Mouse (Mus musculus) ES-E14 (cell line): ENCODE data around the gene Gipc1. TPM values are rescaled to one million over a fixed set of nuclear protein-coding genes. Genes with fewer than 3 reads are reported as not detected.

Experiments
- DNase-seq: peaks from one replicate; pipeline ENCODE4 v3.0.0-alpha.2; 2013; ENCODE audit warnings: low read depth, low spot score
- H3K27ac ChIP-seq: 2 replicates; pipeline ENCODE4 v1.5.1; 2012; ENCODE audit warnings: low read depth, mild to moderate bottlenecking, low read length, moderate library complexity, mixed read lengths; ENCODE audit not compliant: poor library complexity, insufficient read depth, severe bottlenecking
- H3K36me3 ChIP-seq: 2 replicates; pipeline ENCODE4 v1.6.1; 2012; ENCODE audit warnings: mild to moderate bottlenecking, low read length, moderate library complexity, mixed read lengths; ENCODE audit not compliant: control insufficient read depth, poor library complexity, insufficient read depth, severe bottlenecking
- H3K4me1 ChIP-seq, 2 experiments: fragments of 150-350 bp in 1 of 2; sonication (generic) in 1 of 2; 2 replicates each; pipeline ENCODE4 v1.6.1; 2012; ENCODE audit warnings: low read length in 2 of 2, mild to moderate bottlenecking in 1 of 2, mixed read lengths in 1 of 2; ENCODE audit not compliant: control insufficient read depth in 2 of 2, insufficient read depth in 2 of 2, poor library complexity in 1 of 2
- H3K4me3 ChIP-seq, 2 experiments: fragments of 150-350 bp in 1 of 2; sonication (generic) in 1 of 2; 2 replicates each; pipeline ENCODE4 v1.5.1; 2012; ENCODE audit warnings: low read length in 2 of 2, low read depth in 1 of 2, mild to moderate bottlenecking in 1 of 2, mixed read lengths in 1 of 2; ENCODE audit not compliant: insufficient read depth in 1 of 2, poor library complexity in 1 of 2, severe bottlenecking in 1 of 2
- H3K9ac ChIP-seq: 2 replicates; pipeline ENCODE4 v1.6.1; 2012; ENCODE audit warnings: low read depth, mild to moderate bottlenecking, low read length, mixed read lengths; ENCODE audit not compliant: poor library complexity, insufficient read depth, severe bottlenecking
- H3K9me3 ChIP-seq: fragments of 150-350 bp; sonication (generic); 2 replicates; pipeline ENCODE4 v1.6.1; 2012; ENCODE audit warnings: low read depth, mild to moderate bottlenecking, low read length; ENCODE audit not compliant: control insufficient read depth, insufficient read depth
- CHD2 ChIP-seq: IDR thresholded peaks from 2 replicates; pipeline ENCODE4 v1.6.1; 2014; ENCODE audit warnings: mild to moderate bottlenecking, low read depth, low read length, inconsistent platforms
- HCFC1 ChIP-seq: IDR thresholded peaks from 2 replicates; pipeline ENCODE4 v1.6.1; 2012; ENCODE audit warnings: low read length, inconsistent platforms, borderline replicate concordance; ENCODE audit not compliant: insufficient read depth
- MAFK ChIP-seq: IDR thresholded peaks from 2 replicates; pipeline ENCODE4 v1.6.1; 2014; ENCODE audit warnings: mild to moderate bottlenecking, low read depth, low read length, inconsistent platforms; ENCODE audit not compliant: insufficient read depth
- ZC3H11A ChIP-seq: IDR thresholded peaks from 2 replicates; pipeline ENCODE4 v1.6.1; 2012; ENCODE audit warnings: low read depth, mild to moderate bottlenecking, inconsistent platforms, low read length, borderline replicate concordance
- ZNF384 ChIP-seq: IDR thresholded peaks from 2 replicates; pipeline ENCODE4 v1.6.1; 2012; ENCODE audit warnings: low read depth, low read length, inconsistent platforms
- in situ Hi-C, 2 experiments: fragments of 600-800 bp; cut with MboI; formaldehyde crosslinking; loops; one replicate each; pipeline ENCODE4 v1.15.1; 2025; ENCODE audit warnings: low sequenced_read_pairs in 2 of 2, inconsistent platforms in 1 of 2; ENCODE audit not compliant: unreplicated experiment in 2 of 2
- total RNA-seq: library from RNA; depleted of rRNA; stranded (reverse); fragments of 300-350 nt; gene quantifications from 2 replicates; pipeline ENCODE4 v1.2.3, GENCODE M21; 2012; rRNA removed

Gene Gipc1
- total RNA-seq, 1 experiment: 73.7 TPM

DNA sequence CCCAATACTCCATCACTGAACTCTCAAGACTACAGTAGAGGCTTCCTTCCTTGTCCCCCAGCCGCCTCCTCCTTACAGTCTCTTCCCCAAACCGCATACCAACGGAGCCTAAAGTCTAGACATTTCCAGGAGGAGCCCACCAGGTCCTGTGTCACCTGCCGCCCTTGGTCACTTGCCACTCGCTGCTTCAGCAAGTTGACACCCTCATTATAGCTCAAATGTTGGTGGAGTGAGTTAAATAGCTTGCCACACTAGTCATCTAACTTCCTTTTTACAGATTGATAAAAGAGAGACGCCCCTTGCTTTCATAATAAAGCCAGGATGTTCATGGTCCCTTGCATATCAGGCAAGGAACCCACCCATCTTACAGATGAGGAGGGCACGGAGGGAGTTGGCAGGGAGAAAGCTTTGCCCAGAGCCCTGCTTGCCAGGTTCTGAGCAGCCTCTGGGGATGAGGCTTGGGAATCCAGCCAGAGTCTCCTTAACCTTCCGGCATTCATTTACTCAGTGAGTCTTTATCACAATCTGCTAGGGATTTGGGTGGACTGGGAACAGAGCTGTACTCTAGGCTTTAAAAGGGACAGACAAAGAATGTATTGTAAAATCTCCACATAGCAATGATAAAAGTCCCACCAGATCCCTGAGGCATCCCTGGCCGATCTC lies 48.1 kb downstream of the Gipc1 start:
- Histone ChIP-seq H3K36me3 (no peaks in the 10 kb centered on the region), H3K4me1 (peaks cover 4 to 9% of the 10 kb centered on the region in 2 experiments; a peak in 3 of 4 replicates), H3K9me3 (no peaks in the 10 kb centered on the region), H3K4me3 (no peak overlapping the region), H3K9ac (no peak overlapping the region), H3K27ac (no peak overlapping the region)
- TF ChIP-seq ZC3H11A (no peak), MAFK (no peak), ZNF384 (no peak), CHD2 (no peak), HCFC1 (no peak)
- no peak for DNase-seq
- in situ Hi-C loops: no loop called here

DNA sequence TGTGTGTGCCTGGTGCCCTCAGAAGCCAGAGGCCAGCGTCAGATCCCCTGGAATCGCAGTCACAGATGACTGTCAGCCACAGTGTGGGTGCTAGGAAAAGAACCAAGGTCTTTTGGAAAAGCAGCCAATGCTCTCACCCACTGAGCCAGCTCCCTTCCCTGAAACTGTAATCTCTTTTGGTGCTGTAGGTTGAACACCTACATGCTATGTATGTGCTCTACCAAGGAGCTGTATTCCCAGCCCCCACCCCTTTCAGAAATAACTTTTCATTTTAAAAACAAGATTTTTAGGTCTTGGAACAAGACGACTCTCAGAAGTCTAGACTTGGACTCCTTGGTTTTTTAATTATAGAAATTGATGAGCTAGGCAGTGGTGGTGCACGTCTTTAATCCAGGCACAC lies 50.9 kb downstream of the Gipc1 start:
- DNase-seq: no peak
- Histone ChIP-seq H3K36me3 (no peaks in the 10 kb centered on the region), H3K9me3 (no peaks in the 10 kb centered on the region), H3K4me1 (peaks cover 0 to 4% of the 10 kb centered on the region in 2 experiments; a peak in 1 of 4 replicates), H3K27ac (no peak overlapping the region), H3K4me3 (no peak overlapping the region), H3K9ac (no peak overlapping the region)
- in situ Hi-C loops: no loop called here
- TF ChIP-seq MAFK (no peak), ZC3H11A (no peak), ZNF384 (no peak), CHD2 (no peak), HCFC1 (no peak)

DNA sequence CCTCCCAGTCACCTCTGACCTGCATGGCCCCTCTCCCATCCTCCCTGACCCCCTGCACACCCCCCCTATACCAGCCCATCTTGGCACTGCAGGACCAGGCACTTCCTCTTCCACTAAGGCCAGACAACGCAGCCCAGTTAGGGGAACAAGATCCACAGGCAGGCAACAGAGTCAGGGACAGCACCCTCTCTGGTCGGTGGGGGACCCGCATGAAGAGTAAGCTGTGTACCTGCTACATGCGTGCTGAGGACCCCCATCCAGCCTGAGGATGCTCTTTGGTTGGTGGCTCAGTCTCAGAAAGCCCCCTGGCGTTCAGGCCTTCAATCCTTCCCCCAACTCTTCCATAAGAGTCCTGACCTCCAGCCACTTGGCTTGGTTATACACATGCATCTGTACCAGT lies 53.9 kb downstream of the Gipc1 start:
- Histone ChIP-seq H3K4me3 (no peak overlapping the region), H3K4me1 (0 out of 4 replicates have a peak, but pooled peaks cover 0 to under 1% of the 10 kb centered on the region in 2 experiments), H3K27ac (no peak overlapping the region), H3K9ac (no peak overlapping the region), H3K9me3 (no peaks in the 10 kb centered on the region), H3K36me3 (no peaks in the 10 kb centered on the region)
- TF ChIP-seq ZNF384: no peak
- no peak for TF ChIP-seq HCFC1
- TF ChIP-seq MAFK: no peak
- TF ChIP-seq CHD2: no peak
- no peak for TF ChIP-seq ZC3H11A
- in situ Hi-C loops: no loop called here
- peak; percentile 74 for DNase-seq

DNA sequence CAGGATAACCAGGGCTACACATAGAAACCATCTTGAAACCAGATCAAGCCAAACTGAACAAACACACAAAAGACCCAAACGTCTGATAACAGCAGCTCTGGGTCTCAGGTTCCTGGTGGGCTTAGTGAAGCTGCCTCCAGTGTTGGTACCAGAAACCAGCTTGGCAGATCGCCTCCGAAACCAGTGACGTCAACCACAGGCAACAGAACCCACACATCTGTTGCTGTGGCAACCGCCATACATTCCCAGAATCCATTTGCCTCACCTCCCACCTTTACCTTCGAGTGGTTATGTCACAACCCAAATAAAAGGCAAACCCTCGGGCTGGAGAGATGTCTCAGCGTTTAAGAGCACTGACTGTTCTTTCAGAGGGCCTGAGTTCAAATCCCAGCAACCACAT lies 55.1 kb downstream of the Gipc1 start:
- in situ Hi-C loops: no loop called here
- TF ChIP-seq ZC3H11A: no peak
- no peak for TF ChIP-seq CHD2
- TF ChIP-seq ZNF384: no peak
- no peak for TF ChIP-seq HCFC1
- DNase-seq: no peak
- no peak overlapping the region for H3K4me3 ChIP-seq
- no peaks in the 10 kb centered on the region for H3K36me3 ChIP-seq
- H3K9me3 ChIP-seq: no peaks in the 10 kb centered on the region
- no peak overlapping the region for H3K9ac ChIP-seq
- H3K27ac ChIP-seq: no peak overlapping the region
- peaks cover 0 to 7% of the 10 kb centered on the region in 2 experiments; a peak in 2 of 4 replicates for H3K4me1 ChIP-seq

Other genes with a start within 250 kb of the Gipc1 start
- 40.8 and 76.5 TPM in 2 replicates for gene Scoc, start 194.3 kb upstream of the Gipc1 start, total RNA-seq
- gene Olfr370, start 116.9 kb upstream of the Gipc1 start, total RNA-seq: not detected in 2 replicates
- 236 and 275 TPM in 2 replicates for gene Ndufb7, start 86.0 kb upstream of the Gipc1 start, total RNA-seq
- gene Tecr, start 44.7 kb upstream of the Gipc1 start, total RNA-seq: 246 and 386 TPM in 2 replicates
- gene Dnajb1, start 44.5 kb upstream of the Gipc1 start, total RNA-seq: 22.9 and 30.1 TPM in 2 replicates
- 1.7 and 2.4 TPM in 2 replicates for gene Ptger1, start 14.0 kb downstream of the Gipc1 start, total RNA-seq
- 24.7 and 33.2 TPM in 2 replicates for gene Pkn1, start 46.5 kb downstream of the Gipc1 start, total RNA-seq
- gene Ddx39, start 62.5 kb downstream of the Gipc1 start, total RNA-seq: 274 and 324 TPM in 2 replicates
- 92.2 and 135 TPM in 2 replicates for gene Adgre5, start 88.6 kb downstream of the Gipc1 start, total RNA-seq
- 119 and 213 TPM in 2 replicates for gene Adgrl1, start 247.4 kb downstream of the Gipc1 start, total RNA-seq